Mouse (Mus musculus) cortical plate, adult 2 months (tissue): ENCODE results near the gene Rnf31. TPM values are rescaled to one million over a fixed set of nuclear protein-coding genes. Genes with fewer than 3 reads are reported as not detected.

Experiments
- H3K27ac ChIP-seq: fragments of 200-500 bp; 2 replicates; pipeline ENCODE4 v1.5.1; 2012; ENCODE audit warnings: low read length, control low read depth, inconsistent platforms; ENCODE audit not compliant: insufficient read depth
- H3K4me1 ChIP-seq: fragments of 200-500 bp; 2 replicates; pipeline ENCODE4 v1.6.1; 2011; ENCODE audit warnings: low read length; ENCODE audit not compliant: control insufficient read depth, insufficient read depth
- H3K4me3 ChIP-seq: fragments of 200-500 bp; 2 replicates; pipeline ENCODE4 v1.5.1; 2011; ENCODE audit warnings: mild to moderate bottlenecking, low read length, control low read depth; ENCODE audit not compliant: insufficient read depth
- CTCF ChIP-seq: fragments of 200-500 bp; IDR thresholded peaks from 2 replicates; pipeline ENCODE4 v1.5.1; 2011; ENCODE audit warnings: mild to moderate bottlenecking, control low read depth, low read length; ENCODE audit not compliant: insufficient read depth; ENCODE audit errors: extremely low read depth
- POLR2A ChIP-seq: fragments of 200-500 bp; IDR thresholded peaks from 2 replicates; pipeline ENCODE4 v1.6.1; 2011; ENCODE audit warnings: mild to moderate bottlenecking, low read length, control low read depth; ENCODE audit not compliant: insufficient read depth; ENCODE audit errors: extremely low read depth
- polyA plus RNA-seq: library from polyadenylated mRNA; depleted of rRNA; stranded (reverse); fragments of >200 nt; gene quantifications from 2 replicates; pipeline ENCODE4 v1.2.3, GENCODE M21; 2012

Rnf31 gene
- polyA plus RNA-seq, 1 experiment: 22.5 TPM

DNA sequence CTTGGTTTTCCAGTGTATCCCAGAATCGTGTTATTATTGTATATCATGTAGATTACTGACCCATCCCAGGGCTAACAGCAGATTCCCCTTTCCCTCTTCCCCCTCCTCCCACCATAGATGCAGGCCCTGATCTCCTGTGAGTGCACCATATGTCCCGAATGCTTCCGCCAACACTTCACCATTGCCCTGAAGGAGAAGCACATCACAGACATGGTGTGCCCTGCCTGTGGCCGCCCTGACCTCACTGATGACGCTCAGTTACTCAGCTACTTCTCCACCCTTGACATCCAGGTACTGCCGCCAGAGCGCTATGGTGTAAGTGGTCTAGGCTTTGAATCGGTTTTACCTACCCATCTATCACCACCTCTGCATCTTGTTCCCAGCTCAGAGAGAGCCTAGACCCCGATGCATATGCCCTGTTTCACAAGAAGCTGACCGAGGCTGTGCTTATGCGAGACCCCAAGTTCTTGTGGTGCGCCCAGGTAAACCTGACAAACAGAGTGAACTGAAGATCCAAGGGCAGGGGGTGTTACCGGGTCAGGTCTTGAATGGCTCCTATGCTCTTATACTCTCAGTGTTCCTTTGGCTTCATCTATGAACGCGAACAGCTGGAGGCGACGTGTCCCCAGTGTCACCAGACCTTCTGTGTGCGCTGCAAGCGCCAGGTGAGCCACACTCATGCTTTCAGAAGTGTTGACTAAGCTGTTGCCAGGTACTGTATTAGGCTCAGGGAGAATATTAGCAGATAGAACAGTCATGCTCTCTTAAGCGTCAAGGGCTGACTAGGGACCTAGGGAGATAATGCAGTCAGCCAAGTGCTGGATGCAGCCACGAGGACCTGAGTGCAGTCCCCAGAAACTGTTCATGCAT is 7.2 kb downstream of the Rnf31 start:
- no peak overlapping the region for H3K27ac ChIP-seq
- TF ChIP-seq CTCF: no peak
- TF ChIP-seq POLR2A: no peak
- no peaks in the 10 kb centered on the region for H3K4me1 ChIP-seq
- H3K4me3 ChIP-seq: no peak overlapping the region

DNA sequence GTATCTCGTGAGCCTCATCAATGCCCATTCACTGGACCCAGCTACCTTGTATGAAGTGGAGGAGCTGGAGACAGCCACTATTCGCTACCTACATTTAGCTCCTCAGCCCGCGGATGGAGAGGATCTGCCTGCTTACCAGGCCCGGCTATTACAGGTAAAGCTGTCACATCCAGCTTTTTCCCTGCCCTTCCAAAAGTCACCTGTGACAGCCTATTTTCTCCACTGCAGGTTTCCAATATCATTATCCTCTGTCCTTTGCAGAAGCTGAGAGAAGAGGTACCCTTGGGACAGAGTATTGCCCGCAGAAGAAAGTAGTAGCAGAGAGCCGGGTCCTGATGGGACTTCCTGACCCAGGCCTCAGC is 11.7 kb downstream of the Rnf31 start, which contains the start of gene Irf9:
Gene Irf9 (plus strand): TSS at position 301 of the 362 bp plus-strand sequence.
- no peak for TF ChIP-seq POLR2A
- TF ChIP-seq CTCF: no peak
- Histone ChIP-seq H3K4me3 (0 out of 2 replicates have a peak within 1 kb of the TSS, but pooled peaks have one; percentile 1), H3K27ac (no peak within 1 kb of the TSS), H3K4me1 (no peaks in the 10 kb centered on the region)

DNA sequence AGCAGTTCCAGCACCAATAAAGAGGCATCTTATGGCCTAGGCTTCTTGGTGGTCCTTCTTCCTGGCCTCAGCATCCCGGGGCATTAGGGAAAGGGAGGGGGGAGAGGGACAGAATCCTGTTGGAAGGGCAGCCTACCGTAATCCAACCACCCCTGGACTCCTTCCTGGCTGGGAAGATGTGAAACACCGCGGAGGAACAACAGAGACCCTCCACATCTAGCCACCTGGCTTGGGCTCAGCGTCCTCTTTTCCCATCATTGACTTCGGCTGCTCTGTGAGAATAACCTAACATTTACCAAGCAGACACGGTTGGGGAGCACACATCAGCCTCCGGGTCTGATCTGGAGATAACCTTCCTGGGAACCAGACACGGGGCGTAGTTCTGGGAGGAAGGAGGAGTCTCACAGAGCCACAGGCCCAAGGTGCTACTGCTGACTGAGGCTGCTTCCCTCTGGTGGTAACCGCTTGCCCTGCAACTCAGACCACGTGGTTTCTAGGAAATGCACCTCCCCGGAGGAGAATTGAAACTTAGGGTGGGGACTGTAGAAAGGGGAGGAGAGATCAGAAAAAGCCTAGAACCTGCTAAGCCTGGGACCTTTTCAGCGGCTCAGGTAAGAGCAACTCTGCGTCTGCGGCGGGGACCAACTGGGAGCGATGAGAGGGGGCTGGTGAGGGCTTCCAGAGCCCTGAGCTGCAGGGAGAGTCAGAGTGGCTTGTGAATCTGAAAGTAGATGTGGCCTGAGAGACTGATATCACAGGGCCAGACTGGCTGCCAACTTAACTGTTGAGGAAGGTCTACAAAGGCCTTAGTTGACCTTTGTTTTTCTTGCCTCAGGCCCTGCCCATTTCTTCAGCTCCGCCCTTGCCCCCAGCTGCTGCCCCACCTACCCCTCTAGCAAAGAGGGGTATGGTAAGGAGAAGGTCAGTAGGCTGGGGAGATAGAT is 12.4 kb downstream of the Rnf31 start:
- H3K27ac ChIP-seq: no peak overlapping the region
- no peaks in the 10 kb centered on the region for H3K4me1 ChIP-seq
- H3K4me3 ChIP-seq: 0 out of 2 replicates have a peak overlapping the region, but pooled peaks have one; percentile 1
- peak; percentile 31; the same call in 1 of the 2 replicates for TF ChIP-seq POLR2A
- peak; percentile 84 for TF ChIP-seq CTCF

DNA sequence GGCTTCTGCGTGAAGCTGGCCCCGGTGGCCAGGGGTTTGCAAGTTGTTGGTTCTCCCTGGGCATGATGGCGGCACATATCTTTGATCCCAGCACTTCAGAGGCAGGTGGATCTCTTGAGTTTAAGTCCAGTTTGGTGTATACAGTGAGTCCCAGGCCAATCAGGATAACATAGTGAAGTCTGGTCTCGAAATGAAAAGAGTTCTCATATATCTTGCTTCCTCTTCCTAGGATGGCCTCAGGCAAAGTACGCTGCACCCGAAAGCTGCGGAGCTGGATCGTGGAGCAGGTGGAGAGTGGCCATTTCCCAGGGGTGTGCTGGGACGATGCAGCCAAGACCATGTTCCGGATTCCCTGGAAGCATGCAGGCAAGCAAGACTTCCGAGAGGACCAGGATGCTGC is 13.3 kb downstream of the Rnf31 start:
- TF ChIP-seq POLR2A (no peak), CTCF (no peak)
- Histone ChIP-seq H3K27ac (no peak overlapping the region), H3K4me1 (no peaks in the 10 kb centered on the region), H3K4me3 (no peak overlapping the region)

DNA sequence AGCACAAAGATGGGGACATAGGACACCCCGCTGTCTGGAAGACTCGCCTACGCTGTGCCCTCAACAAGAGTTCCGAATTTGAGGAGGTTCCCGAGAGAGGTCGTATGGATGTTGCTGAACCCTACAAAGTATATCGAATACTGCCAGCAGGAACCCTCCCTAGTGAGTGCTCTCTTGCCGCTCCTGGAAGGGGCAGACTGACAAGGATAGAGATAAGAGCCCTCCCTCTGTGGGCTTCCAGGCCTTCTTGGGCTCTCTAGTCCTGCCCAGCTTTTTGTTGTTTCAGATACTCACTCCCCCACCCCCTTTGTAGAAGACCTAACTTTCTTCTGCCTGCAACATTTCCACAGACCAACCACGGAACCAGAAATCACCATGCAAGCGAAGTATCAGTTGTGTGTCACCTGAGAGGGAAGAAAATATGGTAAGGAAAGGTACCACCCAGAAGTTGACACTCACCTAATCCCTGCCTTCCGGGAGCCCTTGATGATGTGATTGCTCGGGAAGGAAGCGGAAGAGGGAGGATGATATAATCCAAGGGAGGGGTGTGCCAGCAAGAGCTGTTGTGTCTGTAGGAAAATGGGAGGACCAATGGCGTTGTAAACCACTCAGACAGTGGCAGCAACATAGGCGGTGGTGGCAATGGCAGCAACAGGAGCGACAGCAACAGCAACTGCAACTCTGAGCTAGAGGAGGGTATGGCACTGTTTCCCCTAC is 14.4 kb downstream of the Rnf31 start:
- Histone ChIP-seq H3K4me3 (no peak overlapping the region), H3K4me1 (no peaks in the 10 kb centered on the region), H3K27ac (no peak overlapping the region)
- TF ChIP-seq CTCF (no peak), POLR2A (no peak)

DNA sequence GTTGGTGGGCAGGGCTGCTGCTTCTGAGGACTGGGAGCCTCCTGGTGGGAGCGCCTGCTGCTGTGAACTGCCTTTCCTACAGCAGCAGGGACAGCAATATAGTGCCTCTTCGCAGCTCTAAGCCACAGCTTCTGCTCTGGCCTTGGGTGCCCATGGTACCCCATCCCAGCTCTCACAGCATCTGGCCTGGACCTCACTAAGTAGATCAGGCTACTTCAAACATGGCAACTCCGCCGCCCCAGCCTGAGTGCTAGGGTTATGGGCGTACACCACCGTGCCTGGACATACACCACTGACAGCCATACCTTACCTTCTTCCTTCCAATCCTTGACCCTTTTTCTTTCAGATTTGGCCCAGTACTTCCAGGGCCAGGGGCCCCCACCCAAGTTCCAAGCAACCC is 16.8 kb downstream of the Rnf31 start:
- H3K27ac ChIP-seq: no peak overlapping the region
- no peaks in the 10 kb centered on the region for H3K4me1 ChIP-seq
- TF ChIP-seq POLR2A: no peak
- no peak overlapping the region for H3K4me3 ChIP-seq

- Histone ChIP-seq H3K4me3 (no peak overlapping the region), H3K4me1 (no peaks in the 10 kb centered on the region), H3K27ac (no peak overlapping the region)
- TF ChIP-seq POLR2A (no peak), CTCF (no peak)
Measured at GRCm38 (mm10) chr14:55613346-55613745, 21.8 kb downstream of the Rnf31 start.

GRCm38 (mm10) chr14:55614565-55615178 is 23.2 kb downstream of the Rnf31 start:
- no peak overlapping the region for H3K4me3 ChIP-seq
- TF ChIP-seq CTCF: no peak
- no peak for TF ChIP-seq POLR2A
- no peak overlapping the region for H3K27ac ChIP-seq
- no peaks in the 10 kb centered on the region for H3K4me1 ChIP-seq

GRCm38 (mm10) chr14:55615876-55616275 is 24.4 kb downstream of the Rnf31 start:
- Histone ChIP-seq H3K4me1 (no peaks in the 10 kb centered on the region), H3K27ac (no peak overlapping the region), H3K4me3 (no peak overlapping the region)
- no peak for TF ChIP-seq CTCF
- no peak for TF ChIP-seq POLR2A
